Mouse (Mus musculus) central nervous system, embryonic 14 days (tissue): ENCODE results near the gene Cables2. TPM values are rescaled to one million over a fixed set of nuclear protein-coding genes. Genes with fewer than 3 reads are reported as not detected.

Experiments
- polyA plus RNA-seq: library from polyadenylated mRNA; depleted of rRNA; stranded (reverse); fragments of >200 nt; gene quantifications from 2 replicates; pipeline ENCODE4 v1.2.3, GENCODE M21; 2012; rRNA removed

Cables2 gene
- 48.8 and 50.4 TPM in 2 replicates for polyA plus RNA-seq

GRCm38 (mm10) chr2:180273394-180274244 is at the start of gene Cables2:
Gene Cables2, minus strand, starts transcription at chr2:180273496.

GRCm38 (mm10) chr2:180289440-180290108 is 16.3 kb upstream of the Cables2 start, which contains the start of gene Rbbp8nl:
Gene Rbbp8nl, minus strand, starts transcription at chr2:180289879.

GRCm38 (mm10) chr2:180257001-180257521 is 16.2 kb downstream of the Cables2 start, which contains the start of gene Rps21:
Gene Rps21, plus strand, starts transcription at chr2:180257377.

GRCm38 (mm10) chr2:180225762-180226378 is 47.4 kb downstream of the Cables2 start, which contains the start of gene Lama5:
Gene Lama5, minus strand, starts transcription at chr2:180225859.

Other genes with a start within 250 kb of the Cables2 start
- gene Lsm14b, start 248.5 kb downstream of the Cables2 start, polyA plus RNA-seq = 169 and 201 TPM in 2 replicates
- 361 and 390 TPM in 2 replicates for gene Psma7, start 231.1 kb downstream of the Cables2 start, polyA plus RNA-seq
- gene Ss18l1, start 231.0 kb downstream of the Cables2 start, polyA plus RNA-seq = 45.2 and 45.3 TPM in 2 replicates
- 39.3 and 40.8 TPM in 2 replicates for gene Mtg2, start 202.9 kb downstream of the Cables2 start, polyA plus RNA-seq
- gene Hrh3, start 169.0 kb downstream of the Cables2 start, polyA plus RNA-seq = 7.2 and 8.6 TPM in 2 replicates
- gene Osbpl2, start 154.2 kb downstream of the Cables2 start, polyA plus RNA-seq = 40.8 and 42.8 TPM in 2 replicates
- gene Adrm1, start 102.0 kb downstream of the Cables2 start, polyA plus RNA-seq = 122 and 128 TPM in 2 replicates
- gene Lama5, start 47.6 kb downstream of the Cables2 start, polyA plus RNA-seq = 5.2 and 14.0 TPM in 2 replicates
- 2,791 and 2,950 TPM in 2 replicates for gene Rps21, start 16.1 kb downstream of the Cables2 start, polyA plus RNA-seq
- 0.26 TPM in 1 of 2 replicates, not detected in the other for gene Rbbp8nl, start 16.4 kb upstream of the Cables2 start, polyA plus RNA-seq
- gene Gata5, start 61.2 kb upstream of the Cables2 start, polyA plus RNA-seq = not detected in 2 replicates
- gene Slco4a1, start 182.7 kb upstream of the Cables2 start, polyA plus RNA-seq = 2.4 TPM in 2 replicates
- 2.4 and 3.2 TPM in 2 replicates for gene Ntsr1, start 226.5 kb upstream of the Cables2 start, polyA plus RNA-seq